Mouse (Mus musculus) spleen, adult 2 months (tissue): ENCODE data around the gene Babam1. TPM values are rescaled to one million over a fixed set of nuclear protein-coding genes. Genes with fewer than 3 reads are reported as not detected.

Experiments used
- DNase-seq, 2 experiments: peaks; one replicate each; pipeline versions ENCODE4 v3.0.0 to v3.0.0-alpha.2; 2012 to 2021; ENCODE audit warnings: low spot score in 2 of 2, low read depth in 1 of 2
- H3K27ac ChIP-seq: fragments of 200-500 bp; 2 replicates; pipeline ENCODE4 v1.5.1; 2012; ENCODE audit warnings: low read length, inconsistent platforms; ENCODE audit not compliant: insufficient read depth
- H3K27me3 ChIP-seq: fragments of 200-500 bp; 2 replicates; pipeline ENCODE4 v1.6.1; 2012; ENCODE audit warnings: mild to moderate bottlenecking, moderate library complexity, low read length, inconsistent platforms; ENCODE audit not compliant: control insufficient read depth, insufficient read depth
- H3K36me3 ChIP-seq: fragments of 200-500 bp; 2 replicates; pipeline ENCODE4 v1.6.1; 2012; ENCODE audit warnings: mild to moderate bottlenecking, low read length, inconsistent platforms; ENCODE audit not compliant: control insufficient read depth, insufficient read depth
- H3K4me1 ChIP-seq: fragments of 200-500 bp; 2 replicates; pipeline ENCODE4 v1.6.1; 2011; ENCODE audit warnings: inconsistent platforms; ENCODE audit not compliant: control insufficient read depth, insufficient read depth, insufficient read length
- H3K4me3 ChIP-seq: fragments of 200-500 bp; 2 replicates; pipeline ENCODE4 v1.5.1; 2011; ENCODE audit warnings: mild to moderate bottlenecking, inconsistent platforms; ENCODE audit not compliant: insufficient read depth, insufficient read length; ENCODE audit errors: extremely low read depth
- CTCF ChIP-seq: fragments of 200-500 bp; IDR thresholded peaks from 2 replicates; pipeline ENCODE4 v1.5.1; 2011; ENCODE audit warnings: mild to moderate bottlenecking, inconsistent platforms; ENCODE audit not compliant: insufficient read depth, insufficient read length, insufficient replicate concordance; ENCODE audit errors: extremely low read depth
- POLR2A ChIP-seq: fragments of 200-500 bp; IDR thresholded peaks from 2 replicates; pipeline ENCODE4 v1.6.1; 2011; ENCODE audit warnings: low read depth, low read length, inconsistent platforms
- WGBS: fragments of 180-500 bp; shearing (Covaris S2); methylation state at CpG from one replicate; pipeline ENCODE4 v1.1.7; 2018; 5-methylcytosine and 5-hydroxymethylcytosine counted together
- polyA plus RNA-seq: library from polyadenylated mRNA; depleted of rRNA; stranded (reverse); fragments of >200 nt; gene quantifications from 2 replicates; pipeline ENCODE4 v1.2.3, GENCODE M21; 2012

Babam1 gene
- polyA plus RNA-seq, 1 experiment, result 104 TPM

GRCm38 (mm10) chr8:71400826-71401225, 4.2 kb downstream of the Babam1 start:
- Histone ChIP-seq H3K27me3 (no peaks in the 10 kb centered on the region), H3K4me1 (peaks cover 11% of the 10 kb centered on the region), H3K27ac (no peak overlapping the region), H3K4me3 (no peak overlapping the region), H3K36me3 (peaks cover 7% of the 10 kb centered on the region; the same call in 1 of the 2 replicates)
- DNase-seq, result no peak
- TF ChIP-seq POLR2A (no peak), CTCF (no peak)
- 98% methylated on average over 2 of the region's 2 CpGs for WGBS

- H3K27ac ChIP-seq, result no peak overlapping the region
- H3K4me3 ChIP-seq, result no peak overlapping the region
- no peaks in the 10 kb centered on the region for H3K27me3 ChIP-seq
- peaks cover 7% of the 10 kb centered on the region; the same call in 1 of the 2 replicates for H3K36me3 ChIP-seq
- no peak for TF ChIP-seq POLR2A
- no peak for TF ChIP-seq CTCF
- DNase-seq, result no peak
- H3K4me1 ChIP-seq, result peaks cover 14% of the 10 kb centered on the region
Measured at GRCm38 (mm10) chr8:71401454-71401853, 4.8 kb downstream of the Babam1 start.

- no peak for TF ChIP-seq CTCF
- Histone ChIP-seq H3K4me1 (peaks cover 16% of the 10 kb centered on the region), H3K27ac (no peak overlapping the region)
Measured at GRCm38 (mm10) chr8:71402446-71402964, 5.8 kb downstream of the Babam1 start.

GRCm38 (mm10) chr8:71403107-71403885, 6.6 kb downstream of the Babam1 start:
- Histone ChIP-seq H3K4me3 (no peak overlapping the region), H3K27ac (no peak overlapping the region), H3K36me3 (peaks cover 7% of the 10 kb centered on the region; the same call in 1 of the 2 replicates), H3K4me1 (peaks cover 13% of the 10 kb centered on the region), H3K27me3 (no peaks in the 10 kb centered on the region)
- WGBS, result 92% methylated on average over 6 of the region's 6 CpGs
- no peak for DNase-seq
- TF ChIP-seq CTCF, result no peak
- no peak for TF ChIP-seq POLR2A

More at GRCm38 (mm10) chr8:71402446-71402964, 5.8 kb downstream of the Babam1 start:
- Histone ChIP-seq H3K4me3 (no peak overlapping the region), H3K36me3 (peaks cover 7% of the 10 kb centered on the region; the same call in 1 of the 2 replicates), H3K27me3 (no peaks in the 10 kb centered on the region)
- WGBS, result 94% methylated on average over 9 of the region's 9 CpGs
- no peak for DNase-seq

GRCm38 (mm10) chr8:71404011-71404410, 7.3 kb downstream of the Babam1 start:
- TF ChIP-seq POLR2A (no peak), CTCF (no peak)
- WGBS, result 92% methylated on average over 8 of the region's 8 CpGs
- H3K36me3 ChIP-seq, result 0 out of 2 replicates have a peak, but pooled peaks cover 3% of the 10 kb centered on the region
- peaks cover 13% of the 10 kb centered on the region for H3K4me1 ChIP-seq
- no peak overlapping the region for H3K4me3 ChIP-seq
- no peaks in the 10 kb centered on the region for H3K27me3 ChIP-seq
- no peak overlapping the region for H3K27ac ChIP-seq
- no peak for DNase-seq

- H3K27me3 ChIP-seq, result no peaks in the 10 kb centered on the region
- H3K4me3 ChIP-seq, result no peak overlapping the region
- WGBS, result 71% methylated on average over 9 of the region's 9 CpGs
- no peak for TF ChIP-seq POLR2A
- TF ChIP-seq CTCF, result no peak
- DNase-seq, result no peak
- H3K36me3 ChIP-seq, result no peaks in the 10 kb centered on the region
- peaks cover 13% of the 10 kb centered on the region for H3K4me1 ChIP-seq
- no peak overlapping the region for H3K27ac ChIP-seq
Measured at GRCm38 (mm10) chr8:71404951-71405351, 8.3 kb downstream of the Babam1 start.
